Mouse (Mus musculus) spleen, adult 2 months (tissue): ENCODE measurements at regions not wholly inside any gene's neighbourhood (a gene's known extent, or its start where the extent isn't known, plus 50 kb on each side); places are given as distances from the start of the nearest gene placed in this dataset.

Source experiments
- CTCF ChIP-seq: fragments of 200-500 bp; IDR thresholded peaks from 2 replicates; pipeline ENCODE4 v1.5.1; 2011; ENCODE audit warnings: mild to moderate bottlenecking, inconsistent platforms; ENCODE audit not compliant: insufficient read depth, insufficient read length, insufficient replicate concordance; ENCODE audit errors: extremely low read depth
- POLR2A ChIP-seq: fragments of 200-500 bp; IDR thresholded peaks from 2 replicates; pipeline ENCODE4 v1.6.1; 2011; ENCODE audit warnings: low read depth, low read length, inconsistent platforms

GRCm38 (mm10) chr1:126971118-126971517 is 140.5 kb upstream of the Nckap5 start:
- no peak for TF ChIP-seq POLR2A
- TF ChIP-seq CTCF = no peak
